11 mouse cellular contexts compared by ENCODE assay signal in the genomic region with DNA sequence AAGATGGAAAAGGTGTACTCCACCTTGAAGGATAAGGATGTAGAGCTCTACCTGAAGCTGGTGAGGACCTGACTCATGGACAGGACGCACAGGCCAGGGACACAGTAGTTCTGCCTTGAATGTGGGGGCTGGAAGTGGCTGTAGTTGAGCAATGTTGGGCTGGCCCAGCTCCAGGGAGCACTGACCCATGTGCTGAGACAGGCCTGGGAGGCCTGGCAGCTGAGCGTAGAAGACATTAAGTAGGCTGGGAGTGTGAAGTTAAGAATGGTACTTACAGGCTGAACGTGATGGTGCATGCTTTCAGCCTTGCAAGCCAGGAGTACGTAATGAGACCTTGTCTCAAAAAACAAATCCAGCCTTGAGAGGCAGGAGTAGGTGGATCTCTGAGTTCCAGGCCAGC. TPM values are rescaled to one million over a fixed set of nuclear protein-coding genes. Genes with fewer than 3 reads are reported as not detected.
DNase-seq lines count a peak whose midpoint lies in the region; ATAC-seq and TF ChIP-seq lines count a peak whose summit lies in the region.
"Had no signal": no experiment of that assay in that cellular context is flagged by ENCODE, and none has a peak within 500 bp of the region (broad histone marks: within the 10 kb centered on the region; RNA-seq: fewer than 3 reads in every experiment).

No protein-coding gene starts in this region.

- H3K36me3 ChIP-seq in kidney, embryonic 14.5 days (ENCODE audit: control insufficient read depth, insufficient read depth, low read length): peaks cover 84% of the 10 kb centered on the region
- H3K36me3 ChIP-seq in lung, embryonic 14.5 days (ENCODE audit: insufficient read depth): peaks cover 77% of the 10 kb centered on the region

- no peaks in the 10 kb centered on the region for H3K4me1 ChIP-seq in kidney, embryonic 14.5 days (ENCODE audit: control insufficient read depth, insufficient read depth, low read length)
- H3K4me1 ChIP-seq in lung, embryonic 14.5 days (ENCODE audit: insufficient read depth): no peaks in the 10 kb centered on the region
- H3K4me1 ChIP-seq: forebrain, embryonic 13.5 days; heart, embryonic 15.5 days had no signal

- no peak overlapping the region for H3K9ac ChIP-seq in kidney, embryonic 14.5 days (ENCODE audit: low read depth, low read length)
- no peak overlapping the region for H3K9ac ChIP-seq in lung, embryonic 14.5 days
- H3K9ac ChIP-seq: forebrain, embryonic 13.5 days; heart, embryonic 15.5 days had no signal

- no peaks in the 10 kb centered on the region for H3K9me3 ChIP-seq in kidney, embryonic 14.5 days (ENCODE audit: control insufficient read depth, low read length)
- no peaks in the 10 kb centered on the region for H3K9me3 ChIP-seq in lung, embryonic 14.5 days (ENCODE audit: low read depth, low read length)
- H3K9me3 ChIP-seq: forebrain, embryonic 13.5 days; heart, embryonic 15.5 days had no signal

- no peak overlapping the region for H3K27ac ChIP-seq in kidney, embryonic 14.5 days (ENCODE audit: low read depth, low read length)
- no peak overlapping the region for H3K27ac ChIP-seq in lung, embryonic 14.5 days (ENCODE audit: low read depth)
- H3K27ac ChIP-seq: forebrain, embryonic 13.5 days; heart, embryonic 15.5 days; macrophage had no signal

- no peaks in the 10 kb centered on the region for H3K27me3 ChIP-seq in kidney, embryonic 14.5 days (ENCODE audit: control insufficient read depth, insufficient read depth, low read length)
- no peaks in the 10 kb centered on the region for H3K27me3 ChIP-seq in lung, embryonic 14.5 days (ENCODE audit: insufficient read depth, low read length)
- H3K27me3 ChIP-seq: forebrain, embryonic 13.5 days; heart, embryonic 15.5 days had no signal

- H3K4me3 ChIP-seq in kidney, embryonic 14.5 days (ENCODE audit: low read length): no peak overlapping the region
- no peak overlapping the region for H3K4me3 ChIP-seq in lung, embryonic 14.5 days (ENCODE audit: low read depth, low read length)
- H3K4me3 ChIP-seq: forebrain, embryonic 13.5 days; heart, embryonic 15.5 days had no signal

- H3K4me2 ChIP-seq in kidney, embryonic 14.5 days (replicated peaks; ENCODE audit: low read depth, low read length): no peak overlapping the region
- no peak overlapping the region for H3K4me2 ChIP-seq in lung, embryonic 14.5 days
- H3K4me2 ChIP-seq: forebrain, embryonic 13.5 days; heart, embryonic 15.5 days had no signal

- DNase-seq in kidney, adult 18-20 months: peak; percentile 87
- DNase-seq in adrenal gland, adult (ENCODE audit: inconsistent age in 2 of 2, low spot score in 1 of 2): peak; percentile 87 to 94
- DNase-seq in fat pad, adult 2 months (ENCODE audit: extremely low read depth, low read depth, low spot score): peak; percentile 93
- DNase-seq in lung, embryonic 14.5 days: peak; percentile 69
- no peak for DNase-seq in cerebellum, postnatal 25 days
- no peak for DNase-seq in cerebellum, adult 9-10 months

- no peak for ATAC-seq in kidney, embryonic 14.5 days (ENCODE audit: low FRiP score, low TSS enrichment)
- peak; percentile 24; the same call in 1 of the 2 replicates for ATAC-seq in lung, embryonic 14.5 days (ENCODE audit: insufficient read depth)
- no peak for ATAC-seq in monocyte, adult 5-6 weeks (replicated peaks; ENCODE audit: insufficient number of reproducible peaks, low FRiP score, low TSS enrichment, poor library complexity, severe bottlenecking)
- ATAC-seq: forebrain, embryonic 13.5 days had no signal

- 86% methylated on average over 4 of the region's 4 CpGs for WGBS in kidney, embryonic 14.5 days
- 74% methylated on average over 4 of the region's 4 CpGs for WGBS in lung, embryonic 14.5 days

- TF ChIP-seq CTCF in lung, embryonic 14.5 days (IDR thresholded peaks at IDR 0.05; ENCODE audit: low read depth): no peak

RNA-seq across cellular contexts. Expression of a gene that starts 13.9 kb away (rescaled TPM):
- 11.1 and 15.3 TPM in 2 replicates for polyA plus RNA-seq in kidney, embryonic 14.5 days (2014; fragmentation: Nextera tagmentation; extraction: Ambion mirVana)
- 10.9 and 12.3 TPM in 2 replicates for polyA plus RNA-seq in lung, embryonic 14.5 days (2014; fragmentation: Nextera tagmentation; extraction: Ambion mirVana)
- 33.8 to 54.8 TPM (median 52.4 TPM) in 3 replicates for total RNA-seq in monocyte, adult 5-6 weeks (2017)

RNA-seq across cellular contexts. Expression of a gene that starts 23.1 kb away (rescaled TPM):
- polyA plus RNA-seq in kidney, embryonic 14.5 days (2014; fragmentation: Nextera tagmentation; extraction: Ambion mirVana): 9.4 and 11.9 TPM in 2 replicates
- 8.8 and 8.9 TPM in 2 replicates for polyA plus RNA-seq in lung, embryonic 14.5 days (2014; fragmentation: Nextera tagmentation; extraction: Ambion mirVana)
- total RNA-seq in monocyte, adult 5-6 weeks (2017): 10.0 to 26.5 TPM (median 12.6 TPM) in 3 replicates

RNA-seq across cellular contexts. Expression of a gene that starts 23.8 kb away (rescaled TPM):
- polyA plus RNA-seq in kidney, embryonic 14.5 days (2014; fragmentation: Nextera tagmentation; extraction: Ambion mirVana): 20.3 and 22.1 TPM in 2 replicates
- polyA plus RNA-seq in lung, embryonic 14.5 days (2014; fragmentation: Nextera tagmentation; extraction: Ambion mirVana): 18.4 and 19.7 TPM in 2 replicates
- 2.9 to 7.7 TPM (median 3.3 TPM) in 3 replicates for total RNA-seq in monocyte, adult 5-6 weeks (2017)

RNA-seq across cellular contexts. Expression of a gene that starts 30.8 kb away (rescaled TPM):
- 58.2 and 77.0 TPM in 2 replicates for polyA plus RNA-seq in kidney, embryonic 14.5 days (2014; fragmentation: Nextera tagmentation; extraction: Ambion mirVana)
- 67.1 and 72.6 TPM in 2 replicates for polyA plus RNA-seq in lung, embryonic 14.5 days (2014; fragmentation: Nextera tagmentation; extraction: Ambion mirVana)
- total RNA-seq in monocyte, adult 5-6 weeks (2017): 5.2 to 12.6 TPM (median 8.4 TPM) in 3 replicates

RNA-seq across cellular contexts. Expression of a gene that starts 54.0 kb away (rescaled TPM):
- 36.3 and 40.9 TPM in 2 replicates for polyA plus RNA-seq in kidney, embryonic 14.5 days (2014; fragmentation: Nextera tagmentation; extraction: Ambion mirVana)
- polyA plus RNA-seq in lung, embryonic 14.5 days (2014; fragmentation: Nextera tagmentation; extraction: Ambion mirVana): 28.5 and 31.5 TPM in 2 replicates
- 2.6 to 7.1 TPM (median 6.6 TPM) in 3 replicates for total RNA-seq in monocyte, adult 5-6 weeks (2017)

Comparison
In these comparisons a context has a peak if more than half of its experiments do, and no peak if none do; other contexts are left out.
1. DNase-seq: peak in kidney, adult 18-20 months (single experiment), adrenal gland, adult (2 of 2), fat pad, adult 2 months (single experiment) and lung, embryonic 14.5 days (single experiment); none in cerebellum, postnatal 25 days (0 of 2) and cerebellum, adult 9-10 months (single experiment).